In genomic region chr14:79961602-79962001, GRCm38 (mm10) we compare ENCODE assay signal across 33 mouse cellular contexts. TPM values are rescaled to one million over a fixed set of nuclear protein-coding genes. Genes with fewer than 3 reads are reported as not detected.
DNase-seq lines count a peak whose midpoint lies in the region; ATAC-seq and TF ChIP-seq lines count a peak whose summit lies in the region.
"Had no signal": no experiment of that assay in that cellular context is flagged by ENCODE, and none has a peak within 500 bp of the region (broad histone marks: within the 10 kb centered on the region; RNA-seq: fewer than 3 reads in every experiment).

No protein-coding gene starts in this region.

- no peak overlapping the region for H3K9ac ChIP-seq in hindbrain, embryonic 12.5 days
- H3K9ac ChIP-seq in neural tube, embryonic 13.5 days: no peak overlapping the region
- H3K9ac ChIP-seq in neural tube, embryonic 15.5 days (replicated peaks): no peak overlapping the region
- H3K9ac ChIP-seq in hindbrain, embryonic 16.5 days (ENCODE audit: low read depth, low read length): no peak overlapping the region
- no peak overlapping the region for H3K9ac ChIP-seq in midbrain, postnatal 0 days (replicated peaks; ENCODE audit: low read length, poor library complexity, severe bottlenecking)
- H3K9ac ChIP-seq: embryonic facial prominence, embryonic 13.5 days; forebrain, embryonic 13.5 days; heart, embryonic 12.5 days; intestine, embryonic 15.5 days; limb, embryonic 12.5 days; liver, embryonic 15.5 days; lung, embryonic 15.5 days had no signal

- no peak for DNase-seq in hindbrain, embryonic 10.5 days (ENCODE audit: low spot score)
- no peak for DNase-seq in midbrain, postnatal 0 days (ENCODE audit: low spot score)
- no peak for DNase-seq in kidney, postnatal 36 days
- DNase-seq in gastrocnemius, adult 2 months: no peak
- DNase-seq: adrenal gland, postnatal 14 days; cerebellum, adult 11-12 months; cerebellum, adult 9-11 months; embryo, embryonic 11 days; gastrocnemius, postnatal 36 days; heart, postnatal 4 days; kidney, adult 2 months; right cerebral cortex, postnatal 4 days; thymus, adult 18-20 months; thymus, postnatal 25 days had no signal

- peak overlapping the region; percentile 73; the same call in 1 of the 2 replicates for H3K27ac ChIP-seq in hindbrain, embryonic 12.5 days
- no peak overlapping the region for H3K27ac ChIP-seq in hindbrain, embryonic 10.5 days
- H3K27ac ChIP-seq in neural tube, embryonic 13.5 days (replicated peaks): 0 out of 2 replicates have a peak overlapping the region, but pooled peaks have one; percentile 38
- no peak overlapping the region for H3K27ac ChIP-seq in neural tube, embryonic 15.5 days (replicated peaks)
- H3K27ac ChIP-seq in hindbrain, embryonic 16.5 days (ENCODE audit: low read depth, low read length): no peak overlapping the region
- 0 out of 2 replicates have a peak overlapping the region, but pooled peaks have one; percentile 38 for H3K27ac ChIP-seq in midbrain, postnatal 0 days (ENCODE audit: low read depth, low read length)
- H3K27ac ChIP-seq in gastrocnemius, adult 2 months: no peak overlapping the region
- H3K27ac ChIP-seq: embryonic facial prominence, embryonic 13.5 days; forebrain, embryonic 13.5 days; intestine, embryonic 15.5 days; kidney, postnatal 0 days; left cerebral cortex, adult 2 months; limb, embryonic 12.5 days; liver, embryonic 15.5 days; lung, embryonic 15.5 days; stomach, postnatal 0 days had no signal

- TF ChIP-seq CTCF in midbrain, postnatal 0 days (IDR thresholded peaks at IDR 0.05): no peak
- no peak for TF ChIP-seq CTCF in gastrocnemius, adult 2 months (IDR thresholded peaks at IDR 0.05)

- intact Hi-C loops in gastrocnemius, adult 2 months (cut with DNase I): no loop called here

- no peaks in the 10 kb centered on the region for H3K36me3 ChIP-seq in hindbrain, embryonic 12.5 days
- H3K36me3 ChIP-seq in hindbrain, embryonic 10.5 days: no peaks in the 10 kb centered on the region
- H3K36me3 ChIP-seq in neural tube, embryonic 13.5 days: no peaks in the 10 kb centered on the region
- H3K36me3 ChIP-seq in neural tube, embryonic 15.5 days: no peaks in the 10 kb centered on the region
- no peaks in the 10 kb centered on the region for H3K36me3 ChIP-seq in hindbrain, embryonic 16.5 days (ENCODE audit: control insufficient read depth, insufficient read depth, low read length)
- H3K36me3 ChIP-seq in midbrain, postnatal 0 days (ENCODE audit: insufficient read depth, low read length): no peaks in the 10 kb centered on the region
- H3K36me3 ChIP-seq: embryonic facial prominence, embryonic 13.5 days; heart, embryonic 12.5 days; intestine, embryonic 15.5 days; limb, embryonic 12.5 days; liver, embryonic 15.5 days; lung, embryonic 15.5 days had no signal

- H3K4me2 ChIP-seq in hindbrain, embryonic 12.5 days (replicated peaks): no peak overlapping the region
- H3K4me2 ChIP-seq in neural tube, embryonic 13.5 days: no peak overlapping the region
- H3K4me2 ChIP-seq in neural tube, embryonic 15.5 days: no peak overlapping the region
- H3K4me2 ChIP-seq in hindbrain, embryonic 16.5 days (ENCODE audit: low read length): no peak overlapping the region
- no peak overlapping the region for H3K4me2 ChIP-seq in midbrain, postnatal 0 days (ENCODE audit: low read depth, low read length, poor library complexity, severe bottlenecking)
- H3K4me2 ChIP-seq: embryonic facial prominence, embryonic 13.5 days; forebrain, embryonic 13.5 days; heart, embryonic 12.5 days; intestine, embryonic 15.5 days; limb, embryonic 12.5 days; liver, embryonic 15.5 days; lung, embryonic 15.5 days had no signal

- H3K4me1 ChIP-seq in hindbrain, embryonic 12.5 days: peaks cover 5% of the 10 kb centered on the region; the same call in 1 of the 2 replicates
- no peaks in the 10 kb centered on the region; the same call in 1 of the 2 replicates for H3K4me1 ChIP-seq in hindbrain, embryonic 10.5 days (replicated peaks)
- peaks cover 21% of the 10 kb centered on the region for H3K4me1 ChIP-seq in neural tube, embryonic 13.5 days (replicated peaks)
- peaks cover 13% of the 10 kb centered on the region for H3K4me1 ChIP-seq in neural tube, embryonic 15.5 days
- H3K4me1 ChIP-seq in hindbrain, embryonic 16.5 days (ENCODE audit: control insufficient read depth, insufficient read depth, low read depth, low read length): no peaks in the 10 kb centered on the region
- H3K4me1 ChIP-seq in midbrain, postnatal 0 days (ENCODE audit: insufficient read depth, low read length): no peaks in the 10 kb centered on the region
- H3K4me1 ChIP-seq: heart, embryonic 12.5 days; intestine, embryonic 15.5 days; liver, embryonic 15.5 days; lung, embryonic 15.5 days had no signal

- WGBS in hindbrain, embryonic 12.5 days: 82% methylated on average over 2 of the region's 2 CpGs
- 95% methylated on average over 2 of the region's 2 CpGs for WGBS in hindbrain, embryonic 10.5 days
- 74% methylated on average over 2 of the region's 2 CpGs for WGBS in neural tube, embryonic 13.5 days
- 48% methylated on average over 2 of the region's 2 CpGs for WGBS in neural tube, embryonic 15.5 days
- 63% methylated on average over 2 of the region's 2 CpGs for WGBS in hindbrain, embryonic 16.5 days
- 61% methylated on average over 2 of the region's 2 CpGs for whole genome bisulfite sequencing in midbrain, postnatal 0 days

- ATAC-seq in hindbrain, embryonic 12.5 days (ENCODE audit: low FRiP score): peak; percentile 75
- peak; percentile 62; the same call in 1 of the 2 replicates for ATAC-seq in neural tube, embryonic 13.5 days (ENCODE audit: low read depth)
- no peak for ATAC-seq in neural tube, embryonic 15.5 days (ENCODE audit: low FRiP score)
- ATAC-seq in hindbrain, embryonic 16.5 days: peak; percentile 71; the same call in 1 of the 2 replicates
- no peak for ATAC-seq in midbrain, postnatal 0 days (ENCODE audit: low FRiP score)
- ATAC-seq: forebrain, embryonic 13.5 days; intestine, embryonic 15.5 days; Patski had no signal

- no peaks in the 10 kb centered on the region for H3K27me3 ChIP-seq in hindbrain, embryonic 12.5 days
- H3K27me3 ChIP-seq in hindbrain, embryonic 10.5 days (ENCODE audit: insufficient read depth, poor library complexity, severe bottlenecking): no peaks in the 10 kb centered on the region
- H3K27me3 ChIP-seq in neural tube, embryonic 13.5 days: no peaks in the 10 kb centered on the region
- H3K27me3 ChIP-seq in neural tube, embryonic 15.5 days (replicated peaks): no peaks in the 10 kb centered on the region
- no peaks in the 10 kb centered on the region for H3K27me3 ChIP-seq in hindbrain, embryonic 16.5 days (replicated peaks; ENCODE audit: control insufficient read depth, insufficient read depth, low read length)
- no peaks in the 10 kb centered on the region for H3K27me3 ChIP-seq in midbrain, postnatal 0 days (ENCODE audit: insufficient read depth, low read length)
- H3K27me3 ChIP-seq: embryonic facial prominence, embryonic 13.5 days; forebrain, embryonic 13.5 days; heart, embryonic 12.5 days; intestine, embryonic 15.5 days; liver, embryonic 15.5 days; lung, embryonic 15.5 days had no signal

- no peak overlapping the region for H3K4me3 ChIP-seq in hindbrain, embryonic 12.5 days
- H3K4me3 ChIP-seq in hindbrain, embryonic 10.5 days: no peak overlapping the region
- no peak overlapping the region for H3K4me3 ChIP-seq in neural tube, embryonic 13.5 days
- H3K4me3 ChIP-seq in neural tube, embryonic 15.5 days (replicated peaks): no peak overlapping the region
- H3K4me3 ChIP-seq in hindbrain, embryonic 16.5 days (ENCODE audit: low read length): no peak overlapping the region
- H3K4me3 ChIP-seq in midbrain, postnatal 0 days (ENCODE audit: low read depth, low read length): no peak overlapping the region
- H3K4me3 ChIP-seq in gastrocnemius, adult 2 months: no peak overlapping the region
- H3K4me3 ChIP-seq: embryonic facial prominence, embryonic 13.5 days; forebrain, embryonic 13.5 days; heart, embryonic 12.5 days; intestine, embryonic 15.5 days; left cerebral cortex, adult 2 months; limb, embryonic 12.5 days; liver, embryonic 15.5 days; lung, embryonic 15.5 days had no signal

- H3K9me3 ChIP-seq in hindbrain, embryonic 12.5 days (replicated peaks): no peaks in the 10 kb centered on the region
- no peaks in the 10 kb centered on the region for H3K9me3 ChIP-seq in hindbrain, embryonic 10.5 days
- H3K9me3 ChIP-seq in neural tube, embryonic 13.5 days: no peaks in the 10 kb centered on the region
- no peaks in the 10 kb centered on the region for H3K9me3 ChIP-seq in neural tube, embryonic 15.5 days (replicated peaks)
- H3K9me3 ChIP-seq in hindbrain, embryonic 16.5 days (ENCODE audit: control insufficient read depth, low read length): no peaks in the 10 kb centered on the region
- no peaks in the 10 kb centered on the region for H3K9me3 ChIP-seq in midbrain, postnatal 0 days (ENCODE audit: low read length)
- H3K9me3 ChIP-seq: embryonic facial prominence, embryonic 13.5 days; forebrain, embryonic 13.5 days; heart, embryonic 12.5 days; intestine, embryonic 15.5 days; limb, embryonic 12.5 days; liver, embryonic 15.5 days; lung, embryonic 15.5 days had no signal

RNA-seq across cellular contexts. Expression of gene Olfm4, which starts 22.3 kb away (rescaled TPM):
- 1.1 and 1.4 TPM in 2 replicates for polyA plus RNA-seq in hindbrain, embryonic 12.5 days (2016; fragmentation: Nextera tagmentation; extraction: Ambion mirVana)
- 0.38 and 0.39 TPM in 2 replicates for polyA plus RNA-seq in hindbrain, embryonic 10.5 days (2016; fragmentation: Nextera tagmentation; extraction: Ambion mirVana)
- 0.88 and 1.2 TPM in 2 replicates for polyA plus RNA-seq in neural tube, embryonic 13.5 days (2015; fragmentation: Nextera tagmentation; extraction: Ambion mirVana)
- 0.86 and 3.0 TPM in 2 replicates for polyA plus RNA-seq in neural tube, embryonic 15.5 days (2015; fragmentation: Nextera tagmentation; extraction: Ambion mirVana)
- polyA plus RNA-seq in hindbrain, embryonic 16.5 days (2015; fragmentation: Nextera tagmentation; extraction: Ambion mirVana): 1.2 TPM in 2 replicates
- 0.77 and 1.5 TPM in 2 replicates for total RNA-seq in midbrain, postnatal 0 days (2014; rRNA removed)
- polyA plus RNA-seq in midbrain, postnatal 0 days (2015; fragmentation: Nextera tagmentation; extraction: Ambion mirVana): 1.1 and 1.3 TPM in 2 replicates
- total RNA-seq in gastrocnemius, adult 2 months (2021): not detected
- total RNA-seq: gastrocnemius, adult 18-20 months; gastrocnemius, postnatal 36 days; heart, adult 18-20 months; MEL had no signal
- polyA plus RNA-seq: liver, adult 2 months; Patski had no signal

Comparison
In these comparisons a context has a peak if more than half of its experiments do, and no peak if none do; other contexts are left out.
1. ATAC-seq: peak in hindbrain, embryonic 12.5 days (single experiment), neural tube, embryonic 13.5 days (single experiment) and hindbrain, embryonic 16.5 days (single experiment); none in neural tube, embryonic 15.5 days (single experiment) and midbrain, postnatal 0 days (single experiment).
2. H3K27ac ChIP-seq: peak in hindbrain, embryonic 12.5 days (single experiment), neural tube, embryonic 13.5 days (single experiment) and midbrain, postnatal 0 days (single experiment); none in hindbrain, embryonic 10.5 days (single experiment), neural tube, embryonic 15.5 days (single experiment), hindbrain, embryonic 16.5 days (single experiment) and gastrocnemius, adult 2 months (single experiment).